Mouse (Mus musculus) G1E (cell line): ENCODE results near the gene D830030K20Rik. TPM values are rescaled to one million over a fixed set of nuclear protein-coding genes. Genes with fewer than 3 reads are reported as not detected.
"Not testable (repeated sequence)": the region's sequence is repeated elsewhere in the genome, so short reads cannot be mapped to it uniquely, and the experiment has no call there.

Experiments
- ATAC-seq: 2 replicates; pipeline ENCODE4 v1.8.0; 2016; ENCODE audit warnings: mild to moderate bottlenecking; ENCODE audit not compliant: insufficient number of reproducible peaks, poor library complexity, low FRiP score, severe bottlenecking; ENCODE audit errors: extremely low read depth
- DNase-seq: peaks from one replicate; pipeline ENCODE4 v3.0.0; 2012; ENCODE audit warnings: low spot score
- H3K27me3 ChIP-seq: 2 replicates; pipeline ENCODE4 v1.6.1; 2012; ENCODE audit warnings: mild to moderate bottlenecking, low read length, inconsistent platforms; ENCODE audit not compliant: insufficient read depth
- H3K36me3 ChIP-seq: replicated peaks from 2 replicates; pipeline ENCODE3; 2012; ENCODE audit warnings: mild to moderate bottlenecking, inconsistent platforms
- H3K4me1 ChIP-seq: 2 replicates; pipeline ENCODE4 v1.6.1; 2012; ENCODE audit warnings: low read depth, low read length, inconsistent platforms, mixed read lengths; ENCODE audit not compliant: insufficient read depth
- H3K4me3 ChIP-seq: 2 replicates; pipeline ENCODE4 v1.5.1; 2012; ENCODE audit warnings: low read depth, mild to moderate bottlenecking, inconsistent platforms, low read length, moderate library complexity, mixed read lengths
- H3K9me3 ChIP-seq: replicated peaks from 2 replicates; pipeline ENCODE4 v1.6.1; 2012; ENCODE audit warnings: inconsistent platforms
- polyA plus RNA-seq: library from polyadenylated mRNA; stranded (reverse); fragments of >175 nt; gene quantifications from 2 replicates; pipeline ENCODE4 v1.2.3, GENCODE M21; 2012
- total RNA-seq, 2 experiments: library from RNA; stranded (forward) in 1 of 2; stranded (reverse) in 1 of 2; fragments of 200-1000 nt in 1 of 2; fragments of >200 nt in 1 of 2; fragmentation: Nextera tagmentation in 1 of 2; gene quantifications; 2 replicates each; pipeline ENCODE4 v1.2.3; 2014 to 2017

The D830030K20Rik gene
- total RNA-seq (2014; fragmentation: Nextera tagmentation), result not detected in 2 replicates
- 0.64 and 0.82 TPM in 2 replicates for total RNA-seq (2017)
- polyA plus RNA-seq, result not detected in 2 replicates

DNA sequence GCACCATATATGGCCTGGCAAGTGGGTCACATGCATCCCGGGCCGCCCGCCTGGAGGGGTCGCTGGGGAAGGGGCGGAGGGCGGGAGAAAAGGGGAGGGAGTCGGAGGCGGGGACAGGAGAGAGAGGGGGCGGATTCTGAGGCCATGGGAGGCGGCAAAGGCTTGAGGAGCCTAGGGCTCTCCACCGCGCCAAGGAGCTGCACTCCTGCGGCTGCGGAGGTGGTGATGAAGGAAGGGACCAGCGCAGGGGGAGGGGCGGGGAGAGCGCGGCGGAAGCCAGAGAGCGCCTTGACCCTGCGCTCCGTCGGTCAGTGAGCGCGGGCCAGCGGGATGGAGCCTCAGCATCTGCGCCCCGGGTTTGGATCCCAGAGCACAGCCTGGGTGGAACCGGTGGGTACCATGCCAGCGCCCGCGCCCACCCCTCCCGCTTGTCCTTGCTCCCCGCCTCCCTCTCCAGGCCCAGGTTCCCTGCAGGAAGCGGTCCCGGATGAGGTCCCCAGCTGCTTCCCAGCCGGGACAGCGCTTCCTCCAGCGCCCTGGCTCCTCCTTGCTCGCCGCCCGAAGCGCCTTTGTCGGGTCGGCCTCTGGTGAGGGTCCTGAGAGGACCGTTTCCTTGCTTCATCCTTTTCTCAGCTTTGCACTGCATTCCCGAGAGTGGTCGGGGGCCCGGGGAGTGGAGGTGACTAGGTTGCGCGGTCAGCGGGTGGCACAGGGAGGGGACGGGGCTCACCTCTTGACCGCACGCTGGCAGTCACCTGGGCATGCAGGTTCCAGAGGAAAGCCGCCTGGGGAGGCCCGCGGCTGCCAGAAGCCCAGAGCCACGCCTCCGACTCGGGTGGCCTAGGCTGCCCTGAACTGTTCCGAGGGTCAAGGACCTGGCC is at the start of gene D830030K20Rik:
D830030K20Rik (plus strand) TSS at position 217 of the 881 bp plus-strand sequence.
- not testable (repeated sequence) for ATAC-seq, H3K4me3 ChIP-seq, H3K36me3 ChIP-seq, DNase-seq, H3K9me3 ChIP-seq, H3K27me3 ChIP-seq, H3K4me1 ChIP-seq

DNA sequence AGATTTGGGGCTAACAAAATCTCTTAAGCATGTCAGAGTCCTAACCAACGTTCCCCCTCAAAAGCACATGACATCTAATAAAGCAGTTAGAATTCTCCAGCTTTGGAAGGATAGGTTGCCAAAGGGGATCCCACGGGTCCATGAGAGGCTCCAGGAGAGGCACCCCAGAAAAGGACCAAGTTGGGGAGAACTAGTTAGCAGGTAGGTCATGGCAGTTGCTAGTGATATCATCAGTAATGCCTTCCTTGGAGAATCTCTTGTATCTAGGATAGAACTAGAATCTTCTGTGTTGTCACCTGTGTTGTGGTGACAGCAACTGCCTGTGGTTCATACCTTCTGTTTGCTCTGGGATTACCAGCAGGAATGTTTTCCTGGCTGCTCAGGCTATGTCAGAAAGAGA is 20.3 kb upstream of the D830030K20Rik start, which contains the start of gene Gm5795:
Gm5795 (plus strand) TSS at position 301 of the 400 bp plus-strand sequence.
- H3K36me3 ChIP-seq, ATAC-seq, H3K9me3 ChIP-seq, DNase-seq, H3K4me1 ChIP-seq, H3K27me3 ChIP-seq, H3K4me3 ChIP-seq: not testable (repeated sequence)

DNA sequence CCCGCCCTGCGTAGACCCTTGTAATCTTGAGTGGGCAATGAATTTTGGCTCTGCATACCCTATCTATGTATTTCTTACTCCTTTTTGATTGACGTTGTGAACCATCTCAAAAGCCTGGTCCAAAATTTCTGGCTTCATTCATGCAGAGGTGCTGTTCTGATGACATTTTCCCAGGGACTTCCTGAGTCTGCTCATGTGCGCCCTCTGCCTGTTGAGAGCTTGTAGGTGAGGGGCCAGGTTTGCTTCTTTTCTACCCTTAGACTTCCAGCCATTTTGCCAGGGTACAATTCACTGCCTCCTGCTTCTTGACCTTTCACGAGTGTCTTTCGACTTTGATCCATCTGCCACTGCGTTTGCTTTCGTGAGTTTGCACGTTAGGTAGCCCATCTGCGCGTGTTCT is 1.1 kb downstream of the D830030K20Rik start:
- H3K4me1 ChIP-seq, DNase-seq, ATAC-seq, H3K9me3 ChIP-seq, H3K36me3 ChIP-seq, H3K27me3 ChIP-seq, H3K4me3 ChIP-seq: not testable (repeated sequence)

DNA sequence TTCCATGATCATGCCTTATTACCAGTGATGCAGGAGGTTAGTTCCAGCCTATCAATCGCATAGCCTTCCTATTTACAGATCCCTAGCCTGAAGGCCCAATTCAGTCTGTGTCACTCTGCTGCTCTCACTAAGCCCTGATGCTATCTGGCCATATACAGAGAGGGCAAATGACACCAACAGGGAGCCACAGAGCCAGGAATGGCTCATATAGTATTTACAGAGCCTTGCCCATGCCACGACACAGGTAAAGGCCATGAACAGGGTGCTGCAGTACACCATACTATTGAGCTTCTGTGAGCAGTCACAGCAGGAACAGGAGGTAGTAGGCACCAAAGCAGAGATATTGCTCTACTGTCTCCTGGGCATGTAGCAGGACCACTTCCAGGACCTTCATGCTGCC is 54.2 kb downstream of the D830030K20Rik start:
- DNase-seq, H3K27me3 ChIP-seq, H3K4me1 ChIP-seq, H3K4me3 ChIP-seq, H3K9me3 ChIP-seq, H3K36me3 ChIP-seq, ATAC-seq: not testable (repeated sequence)

Other genes starting within 250 kb of the D830030K20Rik start
- gene Gm2888, start 178.5 kb upstream of the D830030K20Rik start, total RNA-seq (2014; fragmentation: Nextera tagmentation), result not detected in 2 replicates
- 0.12 and 0.44 TPM in 2 replicates for gene Gm2888, start 178.5 kb upstream of the D830030K20Rik start, total RNA-seq (2017)
- gene Gm2888, start 178.5 kb upstream of the D830030K20Rik start, polyA plus RNA-seq, result not detected in 2 replicates
- not detected in 2 replicates for gene Gm2897, start 159.2 kb upstream of the D830030K20Rik start, total RNA-seq (2014; fragmentation: Nextera tagmentation)
- gene Gm2897, start 159.2 kb upstream of the D830030K20Rik start, total RNA-seq (2017), result 0.46 TPM in 1 of 2 replicates, not detected in the other
- not detected in 2 replicates for gene Gm2897, start 159.2 kb upstream of the D830030K20Rik start, polyA plus RNA-seq
- not detected in 2 replicates for gene Gm10340, start 74.5 kb upstream of the D830030K20Rik start, total RNA-seq (2014; fragmentation: Nextera tagmentation)
- gene Gm10340, start 74.5 kb upstream of the D830030K20Rik start, total RNA-seq (2017), result 0.52 TPM in 1 of 2 replicates, not detected in the other
- gene Gm10340, start 74.5 kb upstream of the D830030K20Rik start, polyA plus RNA-seq, result not detected in 2 replicates
- not detected in 2 replicates for gene Gm5795, start 20.2 kb upstream of the D830030K20Rik start, total RNA-seq (2014; fragmentation: Nextera tagmentation)
- gene Gm5795, start 20.2 kb upstream of the D830030K20Rik start, total RNA-seq (2017), result 0.52 and 0.71 TPM in 2 replicates
- not detected in 2 replicates for gene Gm5795, start 20.2 kb upstream of the D830030K20Rik start, polyA plus RNA-seq
- not detected in 2 replicates for gene Gm2956, start 124.1 kb downstream of the D830030K20Rik start, total RNA-seq (2014; fragmentation: Nextera tagmentation)
- gene Gm2956, start 124.1 kb downstream of the D830030K20Rik start, total RNA-seq (2017), result not detected in 2 replicates
- gene Gm2956, start 124.1 kb downstream of the D830030K20Rik start, polyA plus RNA-seq, result not detected in 2 replicates
- not detected in 2 replicates for gene Gm10413, start 186.6 kb downstream of the D830030K20Rik start, total RNA-seq (2014; fragmentation: Nextera tagmentation)
- not detected in 2 replicates for gene Gm10413, start 186.6 kb downstream of the D830030K20Rik start, total RNA-seq (2017)
- gene Gm10413, start 186.6 kb downstream of the D830030K20Rik start, polyA plus RNA-seq, result not detected in 2 replicates
- not detected in 2 replicates for gene Gm10409, start 204.1 kb downstream of the D830030K20Rik start, total RNA-seq (2014; fragmentation: Nextera tagmentation)
- not detected in 2 replicates for gene Gm10409, start 204.1 kb downstream of the D830030K20Rik start, total RNA-seq (2017)
- not detected in 2 replicates for gene Gm10409, start 204.1 kb downstream of the D830030K20Rik start, polyA plus RNA-seq
- gene Gm3005, start 219.6 kb downstream of the D830030K20Rik start, total RNA-seq (2014; fragmentation: Nextera tagmentation), result not detected in 2 replicates
- gene Gm3005, start 219.6 kb downstream of the D830030K20Rik start, total RNA-seq (2017), result not detected in 2 replicates
- not detected in 2 replicates for gene Gm3005, start 219.6 kb downstream of the D830030K20Rik start, polyA plus RNA-seq
- not detected in 2 replicates for gene Gm10408, start 240.9 kb downstream of the D830030K20Rik start, total RNA-seq (2014; fragmentation: Nextera tagmentation)
- gene Gm10408, start 240.9 kb downstream of the D830030K20Rik start, total RNA-seq (2017), result not detected in 2 replicates
- not detected in 2 replicates for gene Gm10408, start 240.9 kb downstream of the D830030K20Rik start, polyA plus RNA-seq